Mouse (Mus musculus): ENCODE results near the gene Gnao1. TPM values are rescaled to one million over a fixed set of nuclear protein-coding genes. Genes with fewer than 3 reads are reported as not detected.

The Gnao1 gene
- polyA plus RNA-seq, 1 experiment from 2014 or later = 38.9 TPM

- peaks cover 16% of the 10 kb centered on the region for H3K4me1 ChIP-seq (replicated peaks; ENCODE audit: control insufficient read depth, insufficient read depth, low read length)
- H3K4me2 ChIP-seq (replicated peaks; ENCODE audit: low read depth, low read length) = no peak overlapping the region
- WGBS = 12% methylated on average over 13 of the region's 13 CpGs
- DNase-seq (ENCODE audit: low spot score) (peak; percentile 81), ATAC-seq (ENCODE audit: low FRiP score) (peak; percentile 90)
- H3K27me3 ChIP-seq (ENCODE audit: control insufficient read depth, insufficient read depth, low read length) = no peaks in the 10 kb centered on the region
- H3K4me3 ChIP-seq (ENCODE audit: low read depth, low read length) = no peak overlapping the region
- H3K36me3 ChIP-seq (ENCODE audit: control insufficient read depth, insufficient read depth, low read length) = no peaks in the 10 kb centered on the region
- H3K27ac ChIP-seq (ENCODE audit: low read depth, low read length) = peak overlapping the region; percentile 93
- H3K9ac ChIP-seq (ENCODE audit: low read depth, low read length) = peak overlapping the region; percentile 31; the same call in 1 of the 2 replicates
- H3K9me3 ChIP-seq (ENCODE audit: control insufficient read depth, low read length) = no peaks in the 10 kb centered on the region
These were observed 108.2 kb downstream of the Gnao1 start for GRCm38 (mm10) chr8:93917859-93918421.

GRCm38 (mm10) chr8:93918580-93918979, 108.8 kb downstream of the Gnao1 start:
- Histone ChIP-seq H3K27ac (ENCODE audit: low read depth, low read length) (peak overlapping the region; percentile 93), H3K4me2 (replicated peaks; ENCODE audit: low read depth, low read length) (no peak overlapping the region), H3K36me3 (ENCODE audit: control insufficient read depth, insufficient read depth, low read length) (no peaks in the 10 kb centered on the region), H3K9ac (ENCODE audit: low read depth, low read length) (no peak overlapping the region), H3K4me3 (ENCODE audit: low read depth, low read length) (no peak overlapping the region), H3K9me3 (ENCODE audit: control insufficient read depth, low read length) (no peaks in the 10 kb centered on the region), H3K4me1 (replicated peaks; ENCODE audit: control insufficient read depth, insufficient read depth, low read length) (peaks cover 16% of the 10 kb centered on the region), H3K27me3 (ENCODE audit: control insufficient read depth, insufficient read depth, low read length) (no peaks in the 10 kb centered on the region)
- DNase-seq (ENCODE audit: low spot score) (no peak), ATAC-seq (ENCODE audit: low FRiP score) (no peak)
- WGBS = 82% methylated on average over 2 of the region's 2 CpGs

- no peaks in the 10 kb centered on the region for H3K27me3 ChIP-seq (ENCODE audit: control insufficient read depth, insufficient read depth, low read length)
- no peaks in the 10 kb centered on the region for H3K36me3 ChIP-seq (ENCODE audit: control insufficient read depth, insufficient read depth, low read length)
- DNase-seq (ENCODE audit: low spot score) (no peak), ATAC-seq (ENCODE audit: low FRiP score) (no peak)
- no peak overlapping the region for H3K4me2 ChIP-seq (replicated peaks; ENCODE audit: low read depth, low read length)
- WGBS = 78% methylated on average over 3 of the region's 3 CpGs
- H3K9me3 ChIP-seq (ENCODE audit: control insufficient read depth, low read length) = no peaks in the 10 kb centered on the region
- H3K4me1 ChIP-seq (replicated peaks; ENCODE audit: control insufficient read depth, insufficient read depth, low read length) = peaks cover 16% of the 10 kb centered on the region
- H3K27ac ChIP-seq (ENCODE audit: low read depth, low read length) = peak overlapping the region; percentile 61
- H3K4me3 ChIP-seq (ENCODE audit: low read depth, low read length) = no peak overlapping the region
- H3K9ac ChIP-seq (ENCODE audit: low read depth, low read length) = no peak overlapping the region
These were observed 109.7 kb downstream of the Gnao1 start for GRCm38 (mm10) chr8:93919422-93919821.

- no peak overlapping the region for H3K4me3 ChIP-seq (ENCODE audit: low read depth, low read length)
- H3K27me3 ChIP-seq (ENCODE audit: control insufficient read depth, insufficient read depth, low read length) = no peaks in the 10 kb centered on the region
- WGBS = 62% methylated on average over 12 of the region's 12 CpGs
- no peak for DNase-seq (ENCODE audit: low spot score)
- no peaks in the 10 kb centered on the region for H3K9me3 ChIP-seq (ENCODE audit: control insufficient read depth, low read length)
- H3K27ac ChIP-seq (ENCODE audit: low read depth, low read length) = no peak overlapping the region
- peaks cover 16% of the 10 kb centered on the region for H3K4me1 ChIP-seq (replicated peaks; ENCODE audit: control insufficient read depth, insufficient read depth, low read length)
- ATAC-seq (ENCODE audit: low FRiP score) = no peak
- H3K4me2 ChIP-seq (replicated peaks; ENCODE audit: low read depth, low read length) = no peak overlapping the region
- H3K36me3 ChIP-seq (ENCODE audit: control insufficient read depth, insufficient read depth, low read length) = no peaks in the 10 kb centered on the region
- no peak overlapping the region for H3K9ac ChIP-seq (ENCODE audit: low read depth, low read length)
These were observed 110.3 kb downstream of the Gnao1 start for GRCm38 (mm10) chr8:93919916-93920589.

- Histone ChIP-seq H3K4me1 (replicated peaks; ENCODE audit: control insufficient read depth, insufficient read depth, low read length) (peaks cover 16% of the 10 kb centered on the region), H3K27ac (ENCODE audit: low read depth, low read length) (no peak overlapping the region), H3K9me3 (ENCODE audit: control insufficient read depth, low read length) (no peaks in the 10 kb centered on the region), H3K4me3 (ENCODE audit: low read depth, low read length) (no peak overlapping the region), H3K36me3 (ENCODE audit: control insufficient read depth, insufficient read depth, low read length) (no peaks in the 10 kb centered on the region), H3K4me2 (replicated peaks; ENCODE audit: low read depth, low read length) (no peak overlapping the region), H3K27me3 (ENCODE audit: control insufficient read depth, insufficient read depth, low read length) (no peaks in the 10 kb centered on the region), H3K9ac (ENCODE audit: low read depth, low read length) (no peak overlapping the region)
- ATAC-seq (ENCODE audit: low FRiP score) (no peak), DNase-seq (ENCODE audit: low spot score) (no peak)
- WGBS = 84% methylated on average over 7 of the region's 7 CpGs
These were observed 110.8 kb downstream of the Gnao1 start for GRCm38 (mm10) chr8:93920590-93920948.

GRCm38 (mm10) chr8:93923897-93924334, 114.2 kb downstream of the Gnao1 start:
- no peak for DNase-seq (ENCODE audit: low spot score)
- no peak overlapping the region for H3K4me2 ChIP-seq (replicated peaks; ENCODE audit: low read depth, low read length)
- WGBS = 74% methylated on average over 7 of the region's 7 CpGs

GRCm38 (mm10) chr8:93925513-93925912, 115.7 kb downstream of the Gnao1 start:
- Histone ChIP-seq H3K9me3 (ENCODE audit: control insufficient read depth, low read length) (no peaks in the 10 kb centered on the region), H3K27me3 (ENCODE audit: control insufficient read depth, insufficient read depth, low read length) (no peaks in the 10 kb centered on the region), H3K36me3 (ENCODE audit: control insufficient read depth, insufficient read depth, low read length) (no peaks in the 10 kb centered on the region), H3K4me1 (replicated peaks; ENCODE audit: control insufficient read depth, insufficient read depth, low read length) (0 out of 2 replicates have a peak, but pooled peaks cover 2% of the 10 kb centered on the region), H3K9ac (ENCODE audit: low read depth, low read length) (no peak overlapping the region), H3K27ac (ENCODE audit: low read depth, low read length) (no peak overlapping the region), H3K4me3 (ENCODE audit: low read depth, low read length) (no peak overlapping the region), H3K4me2 (replicated peaks; ENCODE audit: low read depth, low read length) (no peak overlapping the region)
- 33% methylated on average over 3 of the region's 3 CpGs for WGBS
- no peak for ATAC-seq (ENCODE audit: low FRiP score)
- DNase-seq (ENCODE audit: low spot score) = no peak

More at GRCm38 (mm10) chr8:93923897-93924334, 114.2 kb downstream of the Gnao1 start:
- no peak for ATAC-seq (ENCODE audit: low FRiP score)
- H3K9ac ChIP-seq (ENCODE audit: low read depth, low read length) = no peak overlapping the region
- H3K36me3 ChIP-seq (ENCODE audit: control insufficient read depth, insufficient read depth, low read length) = no peaks in the 10 kb centered on the region
- no peaks in the 10 kb centered on the region for H3K9me3 ChIP-seq (ENCODE audit: control insufficient read depth, low read length)
- no peak overlapping the region for H3K27ac ChIP-seq (ENCODE audit: low read depth, low read length)
- H3K4me3 ChIP-seq (ENCODE audit: low read depth, low read length) = no peak overlapping the region
- no peaks in the 10 kb centered on the region for H3K27me3 ChIP-seq (ENCODE audit: control insufficient read depth, insufficient read depth, low read length)
- H3K4me1 ChIP-seq (replicated peaks; ENCODE audit: control insufficient read depth, insufficient read depth, low read length) = 0 out of 2 replicates have a peak, but pooled peaks cover 2% of the 10 kb centered on the region

GRCm38 (mm10) chr8:93929233-93929632, 119.5 kb downstream of the Gnao1 start:
- H3K9ac ChIP-seq (ENCODE audit: low read depth, low read length) = no peak overlapping the region
- H3K4me2 ChIP-seq (replicated peaks; ENCODE audit: low read depth, low read length) = no peak overlapping the region
- H3K4me1 ChIP-seq (replicated peaks; ENCODE audit: control insufficient read depth, insufficient read depth, low read length) = no peaks in the 10 kb centered on the region
- H3K4me3 ChIP-seq (ENCODE audit: low read depth, low read length) = no peak overlapping the region
- no peaks in the 10 kb centered on the region for H3K27me3 ChIP-seq (ENCODE audit: control insufficient read depth, insufficient read depth, low read length)
- 89% methylated on average over 4 of the region's 4 CpGs for WGBS
- no peak overlapping the region for H3K27ac ChIP-seq (ENCODE audit: low read depth, low read length)
- no peaks in the 10 kb centered on the region for H3K9me3 ChIP-seq (ENCODE audit: control insufficient read depth, low read length)
- H3K36me3 ChIP-seq (ENCODE audit: control insufficient read depth, insufficient read depth, low read length) = no peaks in the 10 kb centered on the region
- DNase-seq (ENCODE audit: low spot score) (no peak), ATAC-seq (ENCODE audit: low FRiP score) (0 out of 2 replicates have a peak, but pooled peaks have one; percentile 1)

- Histone ChIP-seq H3K4me2 (replicated peaks; ENCODE audit: low read depth, low read length) (no peak overlapping the region), H3K9ac (ENCODE audit: low read depth, low read length) (no peak overlapping the region), H3K27me3 (ENCODE audit: control insufficient read depth, insufficient read depth, low read length) (no peaks in the 10 kb centered on the region), H3K4me3 (ENCODE audit: low read depth, low read length) (no peak overlapping the region), H3K36me3 (ENCODE audit: control insufficient read depth, insufficient read depth, low read length) (no peaks in the 10 kb centered on the region), H3K27ac (ENCODE audit: low read depth, low read length) (no peak overlapping the region), H3K9me3 (ENCODE audit: control insufficient read depth, low read length) (no peaks in the 10 kb centered on the region), H3K4me1 (replicated peaks; ENCODE audit: control insufficient read depth, insufficient read depth, low read length) (no peaks in the 10 kb centered on the region)
- 75% methylated on average over 6 of the region's 6 CpGs for WGBS
- DNase-seq (ENCODE audit: low spot score) (no peak), ATAC-seq (ENCODE audit: low FRiP score) (no peak)
These were observed 121.6 kb downstream of the Gnao1 start for GRCm38 (mm10) chr8:93931336-93931735.
